Mouse (Mus musculus): ENCODE results near the gene Phox2a.

- TF ChIP-seq CTCF (IDR thresholded peaks at IDR 0.05; ENCODE audit: extremely low read depth, insufficient read depth, low read length) (no peak), POLR2A (IDR thresholded peaks at IDR 0.05; ENCODE audit: extremely low read depth, insufficient read depth, low read length) (no peak)
Measured at GRCm38 (mm10) chr7:101869163-101869500, 51.0 kb downstream of the Phox2a start.

Data from cortical plate, adult 2 months (tissue).